Mouse (Mus musculus): ENCODE data around the gene Hs3st2. TPM values are rescaled to one million over a fixed set of nuclear protein-coding genes. Genes with fewer than 3 reads are reported as not detected.

Hs3st2 gene
- polyA plus RNA-seq, 1 experiment: 0.30 TPM

DNA sequence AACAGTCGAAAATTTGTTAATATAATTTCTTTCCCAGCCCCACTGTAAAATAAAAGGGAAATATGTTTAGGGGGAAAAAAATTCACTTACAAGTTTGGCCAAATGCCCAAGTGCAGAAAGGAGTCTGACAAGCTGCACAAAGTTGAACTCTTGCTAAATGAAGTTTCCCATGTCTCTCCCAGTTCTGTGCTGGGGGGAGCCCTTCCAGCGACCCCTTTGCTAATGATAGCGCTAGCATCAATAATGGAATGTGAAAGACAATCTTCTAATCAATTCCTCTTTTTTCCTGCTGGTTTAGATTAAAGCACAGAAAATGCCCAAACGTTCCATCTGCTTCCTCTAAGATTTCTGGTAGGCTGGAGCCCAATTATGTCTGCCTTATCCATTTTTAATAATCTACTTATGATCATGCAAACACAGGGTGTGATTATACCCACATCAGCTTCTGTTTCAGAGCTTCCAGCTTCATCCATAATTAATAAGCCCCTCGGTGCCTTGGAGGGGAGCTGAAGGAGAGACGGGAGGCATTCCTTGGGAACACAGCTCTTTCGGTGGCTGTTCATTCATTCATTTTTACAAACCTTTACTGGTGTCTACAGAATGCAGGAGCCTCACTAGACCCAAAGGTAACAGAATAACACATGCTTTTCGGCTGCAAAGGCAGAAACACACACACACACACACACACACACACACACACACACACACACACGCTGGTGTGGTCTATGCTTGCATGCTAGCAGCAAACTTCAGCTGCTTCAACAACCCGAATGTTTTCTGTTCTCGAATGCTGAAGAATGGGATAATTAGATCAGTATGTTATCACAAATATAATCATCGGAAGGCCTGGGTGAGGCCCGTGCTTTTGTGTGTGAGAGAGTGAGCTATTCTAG is 59.5 kb downstream of the Hs3st2 start:
- 61% methylated on average over 13 of the region's 13 CpGs for WGBS
- DNase-seq (ENCODE audit: low read depth, low spot score): no peak

GRCm38 (mm10) chr7:121456716-121457115 is 65.1 kb downstream of the Hs3st2 start:
- 74% methylated on average over 1 of the region's 1 CpGs for WGBS
- no peak for DNase-seq (ENCODE audit: low read depth, low spot score)

GRCm38 (mm10) chr7:121458075-121458474 is 66.4 kb downstream of the Hs3st2 start:
- DNase-seq (ENCODE audit: low read depth, low spot score): no peak
- 39% methylated on average over 3 of the region's 3 CpGs for WGBS

- WGBS: 56% methylated on average over 6 of the region's 6 CpGs
- no peak for DNase-seq (ENCODE audit: low read depth, low spot score)
These were observed 69.0 kb downstream of the Hs3st2 start for GRCm38 (mm10) chr7:121460626-121461025.

- WGBS: 82% methylated on average over 5 of the region's 5 CpGs
- DNase-seq (ENCODE audit: low read depth, low spot score): no peak
These were observed 72.8 kb downstream of the Hs3st2 start for GRCm38 (mm10) chr7:121464441-121464840.

GRCm38 (mm10) chr7:121465111-121465510 is 73.5 kb downstream of the Hs3st2 start:
- DNase-seq (ENCODE audit: low read depth, low spot score): no peak
- WGBS: 67% methylated on average over 1 of the region's 1 CpGs

- DNase-seq (ENCODE audit: low read depth, low spot score): no peak
- 70% methylated on average over 5 of the region's 5 CpGs for WGBS
These were observed 74.7 kb downstream of the Hs3st2 start for GRCm38 (mm10) chr7:121466331-121466730.

GRCm38 (mm10) chr7:121469435-121469834 is 77.8 kb downstream of the Hs3st2 start:
- no peak for DNase-seq (ENCODE audit: low read depth, low spot score)
- WGBS: 38% methylated on average over 3 of the region's 3 CpGs

DNA sequence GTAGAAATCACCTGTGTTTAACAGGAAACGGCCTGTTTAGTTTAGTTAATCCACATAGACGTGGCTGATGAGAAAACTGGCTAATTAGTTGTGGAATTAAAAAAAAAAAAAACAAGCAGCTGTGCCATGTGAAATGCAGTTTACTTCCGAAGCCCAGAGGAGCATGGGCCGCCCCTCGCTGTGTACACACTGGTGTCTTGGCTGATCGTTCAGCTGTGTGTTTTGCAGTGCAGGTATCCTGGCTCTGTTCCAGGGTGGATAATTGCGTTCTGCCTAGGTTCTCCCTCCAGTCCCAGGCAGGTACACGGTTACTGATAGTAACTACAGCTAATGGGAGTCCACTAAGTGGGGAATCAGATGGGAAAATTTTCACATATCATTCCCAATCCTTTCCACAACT is 86.6 kb downstream of the Hs3st2 start:
- DNase-seq (ENCODE audit: low read depth, low spot score): no peak
- whole genome bisulfite sequencing: 17% methylated on average over 8 of the region's 8 CpGs

DNA sequence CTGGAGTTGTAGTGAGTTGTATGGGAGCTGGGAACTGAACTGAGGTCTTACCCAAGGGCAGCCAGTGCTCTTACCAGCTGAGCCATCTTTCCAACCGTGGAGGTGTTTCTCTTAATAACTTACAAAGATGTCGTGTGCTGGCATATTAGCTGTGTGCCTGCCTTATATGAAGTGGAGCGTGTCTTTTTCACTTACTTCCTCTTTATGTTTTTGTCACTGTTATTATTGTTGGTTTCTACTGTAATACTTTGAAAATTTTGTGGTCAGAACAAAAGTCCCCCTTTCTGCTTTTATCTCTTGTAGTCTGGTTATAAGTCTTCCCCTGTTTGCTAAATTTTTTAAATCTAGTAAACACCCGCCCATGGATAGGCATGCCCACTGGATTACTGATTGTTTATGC is 88.4 kb downstream of the Hs3st2 start:
- WGBS: 74% methylated on average over 4 of the region's 4 CpGs
- DNase-seq (ENCODE audit: low read depth, low spot score): no peak

DNA sequence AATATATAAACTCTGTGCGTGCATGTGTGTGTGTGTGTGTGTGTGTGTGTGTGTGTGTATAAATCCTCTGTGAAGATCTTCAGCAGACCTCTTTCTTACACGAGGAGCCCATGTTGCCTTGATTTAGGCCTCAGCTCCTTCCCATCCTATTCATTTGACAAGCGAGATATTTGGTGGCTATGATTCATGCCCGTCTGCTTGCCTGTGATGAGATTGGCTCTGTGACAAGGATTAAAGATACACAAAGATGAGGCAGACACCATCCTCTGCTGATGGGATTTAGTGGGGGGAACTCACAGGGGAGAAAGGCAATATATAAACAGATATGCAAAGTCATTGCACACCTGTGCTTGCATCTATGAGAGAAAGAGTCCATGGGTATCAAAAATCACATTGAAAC is 92.9 kb downstream of the Hs3st2 start:
- no peak for DNase-seq (ENCODE audit: low read depth, low spot score)
- 69% methylated on average over 4 of the region's 4 CpGs for WGBS

- WGBS: 69% methylated on average over 2 of the region's 2 CpGs
- DNase-seq (ENCODE audit: low read depth, low spot score): no peak
These were observed 93.6 kb downstream of the Hs3st2 start for GRCm38 (mm10) chr7:121485266-121485665.

DNA sequence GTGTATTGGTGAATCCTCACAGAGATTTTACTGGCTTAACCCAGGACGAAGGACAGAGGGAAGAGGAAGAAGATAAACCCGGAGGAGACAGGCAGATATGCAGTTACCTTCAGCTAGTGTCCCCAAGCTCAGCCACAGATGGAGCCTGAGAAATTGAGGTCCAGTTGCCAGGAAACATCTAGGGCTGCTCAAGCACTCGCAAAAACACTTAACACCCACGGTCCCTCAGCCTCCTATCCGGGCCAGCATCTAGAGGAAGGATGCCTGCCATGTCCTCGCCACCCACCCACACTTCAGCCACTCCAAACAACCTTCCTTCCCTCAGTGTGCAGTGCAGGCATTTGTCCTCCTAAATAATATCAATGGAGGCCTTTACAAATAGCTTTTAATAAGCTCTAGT is 95.6 kb downstream of the Hs3st2 start:
- no peak for DNase-seq (ENCODE audit: low read depth, low spot score)
- 55% methylated on average over 6 of the region's 6 CpGs for WGBS

GRCm38 (mm10) chr7:121489401-121489800 is 97.7 kb downstream of the Hs3st2 start:
- 31% methylated on average over 9 of the region's 9 CpGs for WGBS
- peak; percentile 50 for DNase-seq (ENCODE audit: low read depth, low spot score)

DNA sequence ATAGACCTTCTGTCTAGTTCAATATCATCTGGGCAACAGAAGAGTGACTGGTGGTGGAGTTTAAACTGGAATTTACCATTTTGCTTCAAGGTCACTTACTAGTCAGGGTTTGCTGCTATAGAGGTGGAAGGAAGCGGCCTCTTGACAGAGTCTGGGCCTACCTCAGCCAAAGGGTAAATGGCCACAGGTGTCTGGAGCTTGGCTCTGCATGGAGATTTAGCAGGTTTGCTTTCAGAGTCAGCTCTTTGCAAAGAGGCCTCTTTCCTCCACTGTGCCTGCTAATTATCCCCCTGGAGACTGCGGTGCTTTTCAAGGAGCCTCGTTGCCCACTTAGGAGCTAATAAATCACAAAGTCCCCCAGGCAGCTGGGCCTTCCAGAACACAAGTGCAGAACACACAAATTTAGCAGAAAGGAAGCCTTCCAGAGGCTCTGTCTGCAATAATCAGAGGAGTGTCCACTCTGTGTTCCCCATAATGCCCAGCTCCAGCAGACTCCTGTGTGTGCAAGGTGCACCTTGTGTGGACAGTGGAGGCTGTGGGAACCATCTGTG is 99.9 kb downstream of the Hs3st2 start:
- 64% methylated on average over 3 of the region's 3 CpGs for WGBS
- no peak for DNase-seq (ENCODE audit: low read depth, low spot score)

GRCm38 (mm10) chr7:121500516-121500915 is 108.9 kb downstream of the Hs3st2 start:
- no peak for DNase-seq (ENCODE audit: low read depth, low spot score)

DNA sequence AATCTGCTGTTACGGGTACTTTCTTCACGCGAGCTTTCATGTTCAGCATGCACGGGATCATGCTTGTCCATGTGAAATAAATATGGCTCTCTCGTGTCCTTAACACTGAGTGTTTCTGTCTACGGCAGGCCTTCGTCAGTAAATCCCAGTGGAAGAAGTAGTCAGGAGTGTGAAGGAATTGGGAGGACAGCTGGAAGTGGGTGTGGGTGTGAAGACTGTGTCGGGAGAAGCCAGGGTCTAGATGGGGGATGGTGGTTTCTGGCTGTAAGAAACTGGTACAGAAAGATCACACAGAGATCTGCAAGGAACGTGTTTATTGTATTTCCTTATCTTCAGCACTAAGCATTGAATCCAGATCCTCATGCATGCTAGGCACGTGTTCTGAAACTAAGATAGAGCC is 110.0 kb downstream of the Hs3st2 start:
- WGBS: 83% methylated on average over 10 of the region's 10 CpGs
- DNase-seq (ENCODE audit: low read depth, low spot score): no peak

More at GRCm38 (mm10) chr7:121500516-121500915, 108.9 kb downstream of the Hs3st2 start:
- WGBS: 89% methylated on average over 17 of the region's 17 CpGs

- 67% methylated on average over 3 of the region's 3 CpGs for WGBS
- no peak for DNase-seq (ENCODE audit: low read depth, low spot score)
These were observed 125.1 kb downstream of the Hs3st2 start for GRCm38 (mm10) chr7:121516727-121517126.

GRCm38 (mm10) chr7:121517165-121517591 is 125.5 kb downstream of the Hs3st2 start:
- no peak for DNase-seq (ENCODE audit: low read depth, low spot score)
- 73% methylated on average over 3 of the region's 3 CpGs for WGBS

- 90% methylated on average over 3 of the region's 3 CpGs for WGBS
- DNase-seq (ENCODE audit: low read depth, low spot score): no peak
These were observed 130.5 kb downstream of the Hs3st2 start for GRCm38 (mm10) chr7:121522125-121522524.

GRCm38 (mm10) chr7:121529023-121529422 is 137.4 kb downstream of the Hs3st2 start:
- 72% methylated on average over 2 of the region's 2 CpGs for WGBS
- DNase-seq (ENCODE audit: low read depth, low spot score): no peak
